Mouse (Mus musculus): ENCODE results near the gene Pcdh9.

Pcdh9 gene

GRCm38 (mm10) chr14:93143414-93143813, 747.1 kb downstream of the Pcdh9 start:
- no peak for DNase-seq (ENCODE audit: low spot score)

- DNase-seq (ENCODE audit: low spot score): no peak
Observed at GRCm38 (mm10) chr14:93142076-93142475, 748.4 kb downstream of the Pcdh9 start.

- no peak for DNase-seq (ENCODE audit: low spot score)
Observed at GRCm38 (mm10) chr14:93126993-93127392, 763.5 kb downstream of the Pcdh9 start.

- no peak for DNase-seq (ENCODE audit: low spot score)
Observed at GRCm38 (mm10) chr14:93102755-93103154, 787.7 kb downstream of the Pcdh9 start.

- no peak for DNase-seq (ENCODE audit: low spot score)
Observed at GRCm38 (mm10) chr14:93095081-93095480, 795.4 kb downstream of the Pcdh9 start.

GRCm38 (mm10) chr14:93092806-93093205, 797.7 kb downstream of the Pcdh9 start:
- no peak for DNase-seq (ENCODE audit: low spot score)

GRCm38 (mm10) chr14:93085646-93086045, 804.8 kb downstream of the Pcdh9 start:
- no peak for DNase-seq (ENCODE audit: low spot score)

- no peak for DNase-seq (ENCODE audit: low spot score)
Observed at GRCm38 (mm10) chr14:93083140-93083539, 807.3 kb downstream of the Pcdh9 start.

- no peak for DNase-seq (ENCODE audit: low spot score)
Observed at GRCm38 (mm10) chr14:93080910-93081309, 809.6 kb downstream of the Pcdh9 start.

GRCm38 (mm10) chr14:93075761-93076160, 814.7 kb downstream of the Pcdh9 start:
- DNase-seq (ENCODE audit: low spot score): no peak

- no peak for DNase-seq (ENCODE audit: low spot score)
Observed at GRCm38 (mm10) chr14:93072346-93072745, 818.1 kb downstream of the Pcdh9 start.

- DNase-seq (ENCODE audit: low spot score): no peak
Observed at GRCm38 (mm10) chr14:93070140-93070539, 820.3 kb downstream of the Pcdh9 start.

- DNase-seq (ENCODE audit: low spot score): no peak
Observed at GRCm38 (mm10) chr14:93067411-93068336, 822.8 kb downstream of the Pcdh9 start.

GRCm38 (mm10) chr14:93066732-93067410, 823.6 kb downstream of the Pcdh9 start:
- DNase-seq (ENCODE audit: low spot score): no peak

GRCm38 (mm10) chr14:93061824-93062620, 828.5 kb downstream of the Pcdh9 start:
- DNase-seq (ENCODE audit: low spot score): no peak

- DNase-seq (ENCODE audit: low spot score): no peak
Observed at GRCm38 (mm10) chr14:93058799-93059198, 831.7 kb downstream of the Pcdh9 start.

GRCm38 (mm10) chr14:93055997-93056396, 834.5 kb downstream of the Pcdh9 start:
- no peak for DNase-seq (ENCODE audit: low spot score)

- DNase-seq (ENCODE audit: low spot score): no peak
Observed at GRCm38 (mm10) chr14:93040591-93040990, 849.9 kb downstream of the Pcdh9 start.

- DNase-seq (ENCODE audit: low spot score): no peak
Observed at GRCm38 (mm10) chr14:93039326-93040221, 850.9 kb downstream of the Pcdh9 start.

GRCm38 (mm10) chr14:93009147-93010064, 881.1 kb downstream of the Pcdh9 start:
- no peak for DNase-seq (ENCODE audit: low spot score)
